Mouse (Mus musculus): ENCODE measurements at regions not wholly inside any gene's neighbourhood (a gene's known extent, or its start where the extent isn't known, plus 50 kb on each side); places are given as distances from the start of the nearest gene placed in this dataset.

DNA sequence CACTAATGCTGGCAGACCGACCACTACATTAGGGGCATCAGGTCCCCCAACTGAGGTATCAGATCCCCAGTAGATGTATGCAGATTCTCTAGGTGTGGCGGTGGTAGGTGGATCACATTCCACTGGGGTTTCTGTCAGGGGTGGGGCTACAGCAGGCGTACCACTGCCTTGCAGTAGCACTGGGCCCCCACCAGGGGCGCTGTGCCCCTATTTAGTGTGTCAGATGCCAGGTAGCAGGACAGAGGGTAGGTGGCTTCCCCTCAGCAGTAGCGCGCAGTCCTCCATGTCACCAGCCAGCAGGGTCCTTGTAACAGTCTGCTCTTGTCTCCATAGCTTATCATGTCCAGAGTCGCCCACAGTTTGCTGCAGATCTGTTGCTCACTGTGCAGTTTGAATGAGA, 169.9 kb upstream of the Kcnab2 start:
- TF ChIP-seq POLR2A (IDR thresholded peaks at IDR 0.05; ENCODE audit: borderline replicate concordance, low read depth, low read length) (no peak), CTCF (IDR thresholded peaks at IDR 0.05; ENCODE audit: low read depth, low read length) (no peak)
